Mouse (Mus musculus) fat pad, adult 2 months (tissue): ENCODE measurements around the gene Utp4.
"Not testable (repeated sequence)": the region's sequence is repeated elsewhere in the genome, so short reads cannot be mapped to it uniquely, and the experiment has no call there.

Source experiments
- DNase-seq: peaks from one replicate; pipeline ENCODE4 v3.0.0-alpha.2; 2011; ENCODE audit warnings: low read depth, low spot score; ENCODE audit errors: extremely low read depth

The Utp4 gene

DNA sequence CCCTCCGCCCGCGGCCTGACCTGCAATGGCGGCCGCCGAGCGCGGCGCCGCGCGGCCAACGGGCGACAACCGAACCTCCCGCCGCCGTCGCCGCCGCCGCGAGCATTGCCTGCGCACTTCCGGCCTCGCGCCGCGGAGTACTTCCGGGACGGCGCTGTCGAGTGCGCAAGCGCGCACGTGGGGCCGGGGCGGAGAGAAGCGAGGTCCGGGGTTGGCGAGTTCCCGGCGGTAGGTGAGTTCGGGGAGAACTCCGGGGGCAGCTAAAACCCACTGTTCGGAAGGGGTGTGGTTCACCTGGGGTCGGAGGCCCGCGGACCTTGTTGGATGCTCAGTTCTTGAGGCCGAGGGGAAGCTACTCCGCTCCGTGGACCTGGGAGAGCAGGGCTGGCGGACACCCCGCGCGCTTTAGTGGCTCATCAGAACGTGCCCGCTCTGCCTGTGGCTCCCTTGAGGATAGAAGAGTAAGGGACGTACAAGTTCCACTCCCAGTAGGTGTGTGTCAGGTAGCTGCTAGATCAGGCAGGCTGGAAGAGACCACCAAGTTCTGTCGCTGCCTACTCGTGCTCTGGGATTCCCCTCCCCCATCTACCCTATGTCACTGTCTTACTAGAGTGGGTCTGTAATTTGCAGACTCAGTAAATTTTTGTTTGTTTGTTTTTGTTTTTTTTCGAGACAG, at the start of gene Utp4:
TSS of gene Utp4 (plus strand) at position 156 of the 676 bp plus-strand sequence.
- no peak for DNase-seq

DNA sequence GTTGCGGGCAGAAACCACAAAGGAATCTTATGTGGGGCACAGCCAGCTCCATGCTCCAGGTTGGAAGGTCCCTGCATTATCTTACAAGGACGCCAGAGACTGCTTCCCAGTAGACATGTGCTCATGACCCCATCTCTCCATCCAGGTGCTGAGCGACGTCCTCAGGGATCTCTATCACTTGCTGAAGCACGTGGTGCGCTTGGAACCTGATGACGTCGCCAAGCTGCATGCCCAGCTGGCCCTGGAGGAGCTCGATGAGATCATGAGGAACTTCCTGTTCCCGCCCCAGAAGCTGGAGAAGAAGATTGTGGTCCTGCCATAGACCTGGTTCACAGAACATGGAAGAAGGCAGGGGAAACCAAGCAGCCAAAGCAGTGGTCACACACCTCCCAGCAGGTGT, 43.4 kb upstream of the Utp4 start:
- DNase-seq = no peak

DNA sequence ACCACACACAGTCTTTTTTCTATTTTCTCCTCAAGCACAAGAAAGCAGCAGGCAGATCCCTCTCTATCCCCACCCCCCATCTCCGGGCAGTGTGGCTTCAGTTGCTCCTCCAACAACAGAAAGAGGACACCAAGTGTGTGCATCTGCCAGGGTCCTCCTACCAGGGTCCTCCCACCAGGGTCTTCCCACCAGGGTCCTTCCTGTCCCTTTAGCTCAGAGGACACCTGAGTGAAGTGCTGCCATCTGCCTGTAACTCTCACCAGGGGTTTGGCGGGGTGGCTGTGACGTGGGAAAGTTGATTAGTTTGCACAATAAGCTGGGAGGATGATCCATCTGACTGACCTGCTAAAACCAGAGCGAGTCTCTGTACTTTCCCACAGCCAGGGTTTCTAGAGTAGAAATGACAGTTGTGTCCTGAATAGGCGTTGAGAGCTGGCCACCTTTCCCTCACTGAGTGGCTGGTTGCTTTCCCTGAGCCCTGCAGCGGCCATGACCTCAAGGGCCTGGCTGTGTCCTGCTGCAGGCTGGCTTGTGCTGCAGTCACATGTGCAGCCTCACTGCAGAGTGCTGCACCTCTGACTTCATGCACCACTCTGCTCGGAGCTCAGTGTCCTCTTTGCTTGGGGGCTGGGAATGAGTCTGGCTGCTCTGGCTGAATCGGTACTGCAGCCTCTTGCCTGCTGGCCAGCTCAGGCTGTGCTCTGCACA, 38.7 kb upstream of the Utp4 start:
- DNase-seq = no peak

DNA sequence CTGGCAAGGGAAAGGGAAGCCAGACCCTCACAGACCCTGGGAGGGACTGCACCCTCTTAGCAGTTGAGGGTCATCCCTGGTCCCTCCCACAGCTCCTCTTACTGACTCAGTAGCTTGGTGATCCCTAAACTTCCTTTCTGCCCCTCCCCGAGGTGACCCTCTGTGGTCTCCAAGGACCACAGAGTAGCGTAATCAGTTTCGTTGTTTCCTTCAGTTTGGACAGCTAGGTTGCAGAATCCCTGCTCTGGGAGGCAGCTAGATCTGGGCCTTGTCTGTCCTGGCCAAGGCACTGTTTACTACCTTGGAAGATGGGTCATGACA, 38.2 kb upstream of the Utp4 start:
- DNase-seq = no peak

DNA sequence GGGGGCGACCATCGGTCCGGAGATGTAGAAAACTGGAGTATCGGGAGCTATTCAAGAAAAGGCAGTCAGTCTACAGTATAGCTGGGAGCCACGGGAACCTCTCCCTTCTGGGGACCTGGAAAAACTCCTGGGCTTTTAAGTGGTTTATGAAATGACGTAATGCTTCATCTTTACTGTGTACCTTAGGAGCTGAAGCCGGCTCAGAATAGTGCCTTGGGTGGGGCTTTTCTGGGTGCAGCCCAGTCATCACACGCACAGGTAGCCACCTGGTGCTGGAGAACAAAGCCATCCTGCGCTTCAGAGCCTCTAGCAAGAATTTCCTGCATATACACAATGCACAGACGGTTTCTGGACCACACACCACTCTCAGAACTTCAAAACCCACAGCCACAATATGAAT, 30.6 kb upstream of the Utp4 start:
- DNase-seq = no peak

DNA sequence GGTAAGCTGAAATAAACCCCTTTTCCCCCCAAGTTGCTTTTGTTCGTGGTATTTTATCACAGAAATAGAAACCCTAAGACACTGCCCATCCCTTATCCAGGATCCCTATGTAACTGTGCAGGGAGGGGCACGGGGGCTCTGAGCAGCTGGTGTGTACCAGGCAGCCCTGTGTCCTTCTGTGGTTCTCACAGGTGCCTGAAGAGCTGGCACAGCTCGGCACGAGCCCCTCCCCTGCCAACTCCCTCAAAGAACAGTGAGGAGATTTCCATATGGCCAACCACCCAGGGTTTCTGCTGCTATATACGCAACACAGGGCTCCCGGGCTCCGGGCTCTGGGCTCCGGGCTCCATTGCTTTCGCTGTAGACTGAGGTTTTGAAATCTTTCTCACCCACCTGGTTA, 28.1 kb upstream of the Utp4 start:
- DNase-seq = no peak

DNA sequence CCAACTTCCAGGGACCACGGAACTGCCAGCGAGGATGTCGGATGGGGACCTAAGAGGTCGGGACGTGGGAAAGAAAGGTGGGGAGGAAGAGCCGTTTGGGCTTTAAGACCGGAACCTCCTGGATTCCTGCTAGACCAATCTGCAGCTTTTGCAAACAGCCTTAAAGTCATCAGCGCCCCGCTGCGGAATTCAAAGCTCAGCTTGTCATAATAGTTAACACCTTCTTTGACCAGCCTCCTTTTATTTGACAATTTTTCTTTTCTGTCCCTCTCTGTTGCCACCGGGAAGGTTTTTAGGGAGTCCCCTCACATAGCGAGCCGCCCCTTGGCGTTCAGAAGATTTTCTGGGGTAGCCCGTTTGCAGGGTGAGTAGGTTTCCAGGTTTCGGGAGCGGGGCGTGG, 23.4 kb upstream of the Utp4 start, which contains the start of gene Has3:
TSS of gene Has3 (plus strand) at position 192 of the 400 bp plus-strand sequence.
- DNase-seq = no peak

DNA sequence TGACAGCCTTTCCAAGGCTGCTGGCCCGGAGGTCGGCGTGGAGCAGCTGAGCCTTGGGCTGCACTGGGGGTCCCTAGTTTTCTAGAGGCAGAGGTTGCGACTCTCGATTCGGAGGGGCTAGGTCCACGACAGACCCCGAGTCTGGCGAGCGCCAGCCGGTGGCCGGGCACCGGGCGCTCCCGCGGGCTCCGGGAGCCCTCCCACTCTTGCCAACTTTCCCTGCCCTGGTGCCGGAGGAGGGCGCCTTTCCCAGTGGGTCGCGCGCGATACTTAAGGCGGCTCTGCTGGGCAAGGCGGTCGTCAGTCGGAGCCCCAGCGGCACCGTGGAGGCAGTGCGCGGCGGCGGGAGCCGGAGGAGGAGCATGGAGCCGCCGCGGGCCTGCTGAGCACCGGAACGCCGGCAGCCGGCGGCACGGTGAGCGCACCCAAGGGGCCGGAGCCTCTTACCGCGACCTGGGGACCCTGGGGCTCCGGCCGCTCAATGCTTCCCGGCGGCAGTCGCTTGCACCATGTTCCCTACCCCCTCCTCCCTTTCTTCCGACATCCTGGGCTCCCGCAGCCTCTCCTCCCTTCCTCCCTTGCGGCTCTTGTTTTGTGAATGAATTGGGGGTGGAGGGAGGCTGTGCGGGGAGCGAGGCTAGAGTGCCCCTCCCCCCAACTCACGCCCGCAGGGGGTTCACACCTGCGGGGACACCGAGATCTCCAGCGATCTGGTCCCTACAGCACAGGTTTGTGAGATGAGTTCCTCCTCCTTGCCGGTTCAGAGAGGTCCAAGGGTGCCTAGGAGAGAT, 22.7 kb upstream of the Utp4 start:
- DNase-seq = no peak

DNA sequence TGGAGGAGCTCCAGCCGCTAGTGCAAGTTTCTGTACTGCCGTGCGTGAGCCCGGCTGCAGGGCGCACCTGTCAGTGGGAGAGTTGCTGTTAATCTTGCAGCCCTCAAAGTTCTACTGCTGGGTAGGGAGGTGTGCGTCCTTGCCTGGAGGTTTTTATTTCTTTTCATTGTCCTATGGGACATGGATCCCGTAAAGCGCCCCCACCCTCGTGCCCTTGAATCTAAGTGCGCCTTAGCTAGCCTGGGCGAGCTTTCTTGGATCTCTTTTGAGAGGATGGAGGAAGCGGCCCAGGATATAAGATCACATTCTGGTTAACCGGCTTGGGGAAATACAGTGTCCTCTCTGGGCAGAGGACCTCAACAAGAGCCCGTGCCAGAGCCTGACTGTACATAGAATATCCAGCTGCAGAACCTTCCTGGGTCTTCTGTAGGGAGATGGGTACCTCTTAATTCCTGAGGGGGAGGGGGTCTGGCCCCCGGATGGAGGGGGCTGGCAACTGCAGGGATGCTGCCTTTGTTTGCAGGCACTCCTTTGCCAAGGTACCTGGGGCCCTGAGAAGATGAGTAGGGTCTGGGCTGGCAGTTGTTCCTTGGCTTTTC, 22.0 kb upstream of the Utp4 start:
- no peak for DNase-seq

DNA sequence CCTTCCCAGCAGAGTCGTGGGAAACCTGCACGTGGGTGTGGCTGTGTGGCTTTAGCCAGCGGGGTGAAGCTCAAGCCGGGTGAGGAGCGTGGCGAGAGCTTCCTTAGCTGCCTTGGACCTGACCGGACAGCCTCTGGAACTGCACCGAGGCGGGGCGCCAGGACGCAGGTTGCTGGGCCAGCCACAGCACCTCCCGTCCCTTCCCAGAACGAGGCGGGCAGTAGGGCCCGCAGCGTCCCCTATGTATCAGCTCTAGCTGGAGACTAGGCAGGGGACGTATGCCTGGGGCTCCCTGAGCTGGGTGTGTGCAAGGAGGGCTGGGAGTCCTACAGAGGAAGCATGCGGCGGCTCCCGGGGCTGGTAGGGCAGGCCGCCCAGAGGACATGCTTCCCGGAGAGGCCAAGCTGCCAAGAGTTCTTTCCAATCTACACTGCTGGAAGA, 21.5 kb upstream of the Utp4 start:
- no peak for DNase-seq

DNA sequence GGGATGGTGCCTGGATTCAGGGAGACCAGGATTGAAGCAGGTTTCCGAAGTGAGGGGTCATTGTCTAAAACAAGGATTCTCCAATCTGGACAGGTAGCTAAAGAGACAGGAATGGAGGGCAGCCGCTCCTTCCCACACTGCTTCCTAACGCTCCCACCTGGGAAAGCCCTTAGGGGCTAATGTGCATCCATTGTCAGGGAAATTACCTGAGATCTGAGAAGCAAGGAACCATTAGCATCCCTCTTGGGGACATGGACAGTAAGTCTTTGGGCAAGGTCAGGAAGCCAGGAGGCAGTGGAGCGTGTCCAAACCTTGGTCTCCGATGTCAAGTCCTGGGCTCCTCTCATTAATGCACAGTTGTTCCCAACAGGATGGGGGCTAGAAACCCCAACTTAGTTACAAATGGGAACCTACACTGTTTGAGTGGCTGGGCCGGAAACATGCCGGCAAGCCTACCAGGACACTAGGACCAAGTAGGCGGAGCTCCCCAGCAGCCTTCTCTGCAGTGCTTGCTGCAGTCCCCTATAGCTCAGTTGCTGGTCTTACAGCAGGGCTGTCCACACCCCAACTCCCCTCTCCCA, 20.9 kb upstream of the Utp4 start:
- DNase-seq = no peak

DNA sequence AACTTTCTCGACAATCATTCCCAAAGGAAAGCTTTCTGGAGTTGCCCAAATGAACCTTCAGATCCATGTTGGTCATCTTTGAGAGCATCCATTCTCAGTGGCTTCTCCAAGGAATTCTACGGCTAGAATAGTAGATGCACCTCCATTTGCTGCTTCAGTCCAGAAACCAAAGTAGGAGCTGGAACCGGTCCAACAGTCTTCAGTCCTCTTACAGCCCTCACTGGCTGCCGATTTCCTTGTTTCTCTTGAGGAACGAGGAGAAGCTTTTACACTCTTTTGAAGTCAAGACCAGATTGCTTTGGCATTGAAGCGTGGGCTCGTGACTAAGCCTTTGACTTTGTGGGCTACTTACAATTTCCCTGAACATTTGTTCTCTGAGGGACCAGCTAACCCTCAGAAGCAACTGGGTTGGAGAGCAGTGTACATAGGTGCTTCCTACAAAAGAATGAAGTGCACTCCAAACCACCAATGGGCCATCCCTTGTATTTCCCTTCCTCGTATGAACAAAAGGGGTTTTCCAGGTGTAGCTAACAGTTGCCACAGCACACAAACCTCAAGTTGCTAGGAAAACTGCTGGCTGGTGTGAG, 13.2 kb upstream of the Utp4 start:
- DNase-seq = no peak

DNA sequence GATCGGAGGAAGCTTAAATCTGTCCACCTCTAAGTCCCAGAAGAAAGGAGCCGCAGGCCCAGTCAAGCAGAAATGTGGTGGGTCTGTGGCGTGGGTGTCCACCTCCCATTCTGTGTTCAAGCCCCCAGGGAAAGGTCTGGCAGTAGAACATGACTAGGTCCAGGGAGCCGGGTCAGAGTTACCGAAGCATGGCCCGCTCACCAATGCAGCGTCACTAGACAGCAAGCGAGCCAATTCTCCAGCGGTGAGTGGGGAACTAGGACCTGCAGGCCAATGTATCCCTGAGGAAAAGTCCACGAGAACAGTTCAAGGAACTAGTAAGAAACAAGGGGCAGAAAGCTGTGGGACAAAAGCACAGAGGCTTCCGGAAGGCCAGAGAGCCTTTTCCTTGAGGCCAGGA, 9.3 kb upstream of the Utp4 start:
- not testable (repeated sequence) for DNase-seq

DNA sequence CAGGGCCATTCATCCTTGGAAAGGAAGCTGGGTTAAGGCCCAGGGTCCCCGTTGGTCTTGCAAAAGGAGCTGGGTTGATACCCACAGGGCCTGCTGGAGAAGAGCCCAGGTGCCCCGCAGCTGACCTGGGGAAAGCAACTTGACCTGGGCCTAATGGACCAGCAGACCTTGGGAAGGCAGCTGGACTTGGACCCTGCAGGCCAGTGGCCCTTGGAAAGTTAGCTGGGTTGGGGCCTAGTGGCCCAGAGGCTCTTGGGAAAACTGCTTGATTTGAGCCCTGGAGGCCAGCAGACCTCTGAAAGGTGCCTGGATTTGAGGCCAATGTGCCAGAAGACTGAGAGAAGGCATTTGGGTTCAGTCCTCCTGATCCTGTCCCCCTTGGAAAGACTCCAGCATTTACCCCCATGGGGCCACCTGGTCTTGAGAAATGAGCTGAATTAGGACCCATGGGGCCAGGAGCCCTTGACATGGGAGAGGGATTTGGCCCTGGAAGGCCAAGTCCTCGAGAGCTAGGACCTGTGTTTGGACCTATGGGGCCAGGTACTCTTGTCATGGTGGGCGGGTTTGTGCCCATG, 8.5 kb upstream of the Utp4 start:
- DNase-seq = not testable (repeated sequence)

DNA sequence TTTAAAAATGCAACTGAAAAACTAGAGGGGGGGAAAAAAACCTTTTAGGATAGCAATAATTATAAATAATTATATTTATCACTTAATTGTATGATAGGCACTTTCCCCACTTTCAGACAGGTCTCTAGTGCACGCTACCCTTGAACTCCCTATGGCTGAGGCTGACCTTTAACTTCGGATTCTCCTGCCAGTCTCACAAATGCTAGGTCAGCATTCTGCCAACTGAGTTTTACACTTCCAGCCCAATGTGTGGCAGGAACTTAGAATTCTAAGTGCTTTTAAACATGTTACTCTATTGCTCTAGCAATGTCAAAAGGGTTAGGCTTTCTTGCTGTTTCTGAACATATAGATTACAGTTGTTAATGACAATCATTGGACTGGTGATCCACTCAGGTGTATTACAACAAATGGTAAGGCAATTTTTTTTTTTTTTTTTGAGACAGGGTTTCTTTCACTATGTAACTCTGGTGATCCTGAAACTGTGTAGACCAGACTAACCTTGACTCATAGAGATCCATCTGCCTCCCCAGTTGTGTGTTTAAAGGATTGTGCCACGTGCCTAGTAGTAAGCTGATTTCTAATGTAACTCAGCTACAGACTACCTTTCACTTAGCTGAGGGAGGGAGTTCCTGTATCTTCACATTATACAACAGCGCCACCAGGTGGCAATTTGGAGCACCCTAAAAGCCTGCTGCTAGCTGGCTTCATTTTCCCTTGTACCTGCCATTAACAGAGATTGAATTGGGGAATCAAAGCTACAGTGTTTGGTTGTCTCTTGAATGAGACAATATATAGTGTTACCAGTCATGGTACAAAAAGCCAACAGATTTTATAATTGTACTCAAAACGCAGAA, 5.9 kb upstream of the Utp4 start:
- DNase-seq = peak; percentile 16

DNA sequence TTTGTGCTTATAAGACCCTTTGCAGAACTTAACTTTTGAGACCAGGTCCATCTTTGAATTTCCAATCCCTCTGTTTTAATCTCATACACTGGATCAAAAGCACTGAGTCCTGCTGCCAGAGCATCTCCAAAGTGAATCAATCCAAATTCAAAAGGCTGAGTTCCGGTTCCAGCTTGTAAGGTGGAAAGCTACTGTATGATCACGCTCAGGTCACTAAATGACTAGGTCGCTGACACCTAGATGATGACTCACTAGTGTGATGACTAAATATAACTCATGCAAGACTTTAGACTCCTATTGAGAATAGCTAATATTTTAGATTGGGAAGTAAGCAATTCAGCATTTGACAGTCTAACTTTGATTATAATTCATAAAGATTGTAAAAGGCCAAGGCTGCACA, 4.6 kb upstream of the Utp4 start:
- DNase-seq = no peak

DNA sequence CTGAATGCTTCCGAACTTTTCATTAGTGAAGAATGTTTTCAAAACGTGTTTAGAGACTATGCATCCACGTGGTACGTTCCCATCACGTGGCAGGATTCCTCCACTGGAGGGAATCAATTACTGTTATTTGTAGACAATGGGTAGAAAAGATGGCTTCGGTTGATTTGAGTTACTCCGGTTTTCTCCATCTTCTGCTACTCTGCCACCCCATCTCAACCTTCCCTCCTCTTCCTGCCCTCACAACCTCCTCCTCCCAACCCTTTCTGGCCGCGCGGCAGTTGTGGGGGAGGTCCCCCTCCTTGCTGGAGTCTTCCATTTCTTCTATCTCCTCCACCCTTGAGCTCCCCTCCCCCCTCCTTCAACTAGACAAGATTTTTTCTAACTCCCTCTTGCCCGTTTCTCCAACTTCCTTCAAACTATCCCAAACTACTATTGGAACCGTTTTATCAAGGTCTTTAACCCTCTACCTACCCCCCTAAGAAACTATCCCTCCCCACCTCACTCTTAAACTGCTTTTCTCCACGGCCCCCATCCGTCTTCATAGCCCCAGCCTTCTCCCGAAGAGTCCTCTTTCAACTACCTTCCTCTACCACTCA, 1.1 kb upstream of the Utp4 start:
- no peak for DNase-seq

DNA sequence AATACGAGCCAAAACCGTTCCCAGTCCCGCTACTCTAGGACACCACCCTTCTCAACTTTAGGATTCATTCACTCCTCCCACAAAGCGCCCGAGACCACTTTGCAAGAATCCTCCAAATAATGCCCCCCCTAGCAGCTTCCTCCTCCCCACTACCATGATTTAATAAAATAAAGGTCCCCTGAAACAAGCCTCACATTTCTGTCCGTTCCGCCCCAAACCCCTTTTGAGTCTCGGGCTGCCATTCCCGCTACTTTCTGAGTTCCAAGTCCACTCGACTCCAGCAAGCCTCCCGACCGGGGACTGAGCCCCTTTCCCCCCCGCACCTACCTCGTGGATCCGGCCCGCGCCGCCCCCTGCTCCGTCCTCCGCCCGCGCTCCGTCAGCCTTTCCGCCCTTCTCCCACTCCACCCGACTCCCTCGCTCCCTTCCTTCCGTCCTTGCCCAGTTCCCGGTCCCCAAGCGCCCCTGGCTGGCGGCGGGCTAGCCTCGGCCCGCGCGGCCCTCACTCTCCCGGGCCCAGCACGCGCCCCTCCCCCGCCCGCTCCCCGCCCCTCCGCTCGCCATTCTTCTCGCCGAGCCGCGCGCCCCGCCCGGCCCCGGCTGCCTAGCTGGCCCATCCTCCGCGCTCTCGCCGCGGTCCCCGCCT, 507 bp upstream of the Utp4 start:
- DNase-seq = no peak

DNA sequence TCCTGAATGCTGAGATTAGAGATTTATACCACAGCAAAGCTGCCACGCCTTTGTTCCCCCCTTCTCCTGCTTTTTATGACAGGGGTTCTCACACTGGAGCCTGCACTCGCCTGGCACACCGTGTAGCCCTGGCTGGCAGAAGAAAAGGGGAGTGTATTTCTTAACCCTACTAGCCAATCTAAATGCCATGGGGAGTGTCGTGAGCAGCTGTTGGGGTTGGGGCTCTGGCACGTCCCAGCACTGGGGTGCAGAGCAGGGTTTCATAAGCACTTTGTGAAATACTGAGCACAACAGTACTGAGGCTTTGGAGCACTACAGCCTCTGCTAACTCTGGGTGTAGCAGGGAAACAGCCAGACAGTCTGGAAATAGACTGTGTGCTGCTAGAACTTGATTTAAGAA, 6.0 kb downstream of the Utp4 start:
- no peak for DNase-seq
